Mouse (Mus musculus) common myeloid progenitor, adult 5-6 weeks (primary cell): ENCODE measurements around the gene Cdk8. TPM values are rescaled to one million over a fixed set of nuclear protein-coding genes. Genes with fewer than 3 reads are reported as not detected.

Experiments
- total RNA-seq: library from RNA; stranded (forward); fragments of 200-1000, 187-1606 nt; gene quantifications from 2 replicates; pipeline ENCODE4 v1.2.3, GENCODE M21; 2017

Gene Cdk8
- total RNA-seq, 1 experiment from 2014 or later, result 46.9 TPM

Other genes starting within 250 kb of the Cdk8 start
- gene Cyp3a25, start 221.6 kb upstream of the Cdk8 start, total RNA-seq, result not detected in 2 replicates
- gene Cyp3a59, start 152.0 kb upstream of the Cdk8 start, total RNA-seq, result not detected in 2 replicates
- gene Gm5565, start 70.7 kb upstream of the Cdk8 start, total RNA-seq, result not detected in 2 replicates
- not detected in 2 replicates for gene Gm6309, start 60.5 kb upstream of the Cdk8 start, total RNA-seq
- gene 1700001J03Rik, start 45.9 kb upstream of the Cdk8 start, total RNA-seq, result not detected in 2 replicates
- 44.5 and 52.1 TPM in 2 replicates for gene Rnf6, start 9.7 kb upstream of the Cdk8 start, total RNA-seq
- gene Wasf3, start 153.8 kb downstream of the Cdk8 start, total RNA-seq, result not detected in 2 replicates